Mouse (Mus musculus) liver, embryonic 15.5 days (tissue): ENCODE data around the gene Cib2. TPM values are rescaled to one million over a fixed set of nuclear protein-coding genes. Genes with fewer than 3 reads are reported as not detected.

Experiments used
- ATAC-seq: fragments of 200-750 bp; cut with Nextera tagmentation; 2 replicates; pipeline ENCODE4 v1.8.0; 2017; ENCODE audit warnings: moderate number of reproducible peaks, mild to moderate bottlenecking, moderate library complexity; ENCODE audit not compliant: insufficient read depth
- H3K27ac ChIP-seq: fragments of 300-500 bp; sonication (generic); replicated peaks from 2 replicates; pipeline ENCODE4 v1.5.1; 2015; ENCODE audit warnings: mild to moderate bottlenecking, inconsistent platforms
- H3K27me3 ChIP-seq: fragments of 300-500 bp; sonication (generic); 2 replicates; pipeline ENCODE4 v1.6.1; 2015; ENCODE audit warnings: mild to moderate bottlenecking, inconsistent platforms
- H3K36me3 ChIP-seq: fragments of 300-500 bp; sonication (generic); replicated peaks from 2 replicates; pipeline ENCODE4 v1.6.1; 2015; ENCODE audit warnings: moderate library complexity, mild to moderate bottlenecking, inconsistent platforms
- H3K4me1 ChIP-seq: fragments of 300-500 bp; sonication (generic); replicated peaks from 2 replicates; pipeline ENCODE4 v1.6.1; 2015; ENCODE audit warnings: inconsistent platforms
- H3K4me2 ChIP-seq: fragments of 300-500 bp; sonication (generic); 2 replicates; pipeline ENCODE4 v1.6.1; 2015; ENCODE audit warnings: moderate library complexity, mild to moderate bottlenecking, inconsistent platforms
- H3K4me3 ChIP-seq: fragments of 300-500 bp; sonication (generic); replicated peaks from 2 replicates; pipeline ENCODE4 v1.5.1; 2015; ENCODE audit warnings: mild to moderate bottlenecking, inconsistent platforms
- H3K9ac ChIP-seq: fragments of 300-500 bp; sonication (generic); 2 replicates; pipeline ENCODE4 v1.6.1; 2015; ENCODE audit warnings: moderate library complexity, mild to moderate bottlenecking, inconsistent platforms
- H3K9me3 ChIP-seq: fragments of 300-500 bp; sonication (generic); replicated peaks from 2 replicates; pipeline ENCODE4 v1.6.1; 2016; ENCODE audit warnings: inconsistent platforms
- WGBS: fragments of 180-500 bp; shearing (Covaris S2); methylation state at CpG from one replicate; pipeline ENCODE4 v1.1.7; 2015; ENCODE audit warnings: mixed read lengths; ENCODE audit not compliant: insufficient replicate concordance; 5-methylcytosine and 5-hydroxymethylcytosine counted together
- polyA plus RNA-seq: library from polyadenylated mRNA; unstranded; fragments of >200 nt; fragmentation: Nextera tagmentation; extraction: Ambion mirVana; gene quantifications from 2 replicates; pipeline ENCODE4 v1.2.1, GENCODE M21; 2015

The Cib2 gene
- polyA plus RNA-seq, 1 experiment from 2014 or later: 1.6 TPM

DNA sequence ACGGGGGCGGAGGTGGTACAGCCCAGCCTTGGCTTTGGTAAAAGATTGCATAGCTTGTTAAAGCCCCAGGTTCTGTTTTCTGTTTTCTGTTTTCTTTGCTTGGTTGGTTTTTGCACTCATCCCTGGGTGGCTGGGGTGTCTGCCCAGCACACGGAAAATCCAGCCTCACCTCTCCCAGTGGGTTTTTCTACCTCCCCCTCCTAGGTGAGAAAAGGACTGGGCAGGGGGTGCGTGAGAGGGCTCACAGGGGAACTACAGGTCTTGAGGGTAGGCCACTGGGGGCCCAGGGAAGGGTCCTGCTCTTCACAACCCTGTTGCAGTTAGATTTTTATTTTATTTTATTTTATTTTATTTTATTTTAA lies 15.1 kb downstream of the Cib2 start:
- Histone ChIP-seq H3K27me3 (no peaks in the 10 kb centered on the region), H3K4me2 (no peak overlapping the region), H3K4me1 (no peaks in the 10 kb centered on the region), H3K27ac (no peak overlapping the region), H3K9ac (no peak overlapping the region), H3K9me3 (no peaks in the 10 kb centered on the region), H3K36me3 (no peaks in the 10 kb centered on the region), H3K4me3 (no peak overlapping the region)
- no peak for ATAC-seq
- 68% methylated on average over 4 of the region's 4 CpGs for WGBS

- H3K36me3 ChIP-seq: no peaks in the 10 kb centered on the region
- H3K4me1 ChIP-seq: no peaks in the 10 kb centered on the region
- no peak overlapping the region for H3K27ac ChIP-seq
- no peak overlapping the region for H3K9ac ChIP-seq
- no peaks in the 10 kb centered on the region for H3K27me3 ChIP-seq
- H3K4me2 ChIP-seq: no peak overlapping the region
- ATAC-seq: no peak
- H3K9me3 ChIP-seq: no peaks in the 10 kb centered on the region
- WGBS: 64% methylated on average over 9 of the region's 9 CpGs
- H3K4me3 ChIP-seq: no peak overlapping the region
Measured at GRCm38 (mm10) chr9:54544212-54544953, 15.6 kb downstream of the Cib2 start.

DNA sequence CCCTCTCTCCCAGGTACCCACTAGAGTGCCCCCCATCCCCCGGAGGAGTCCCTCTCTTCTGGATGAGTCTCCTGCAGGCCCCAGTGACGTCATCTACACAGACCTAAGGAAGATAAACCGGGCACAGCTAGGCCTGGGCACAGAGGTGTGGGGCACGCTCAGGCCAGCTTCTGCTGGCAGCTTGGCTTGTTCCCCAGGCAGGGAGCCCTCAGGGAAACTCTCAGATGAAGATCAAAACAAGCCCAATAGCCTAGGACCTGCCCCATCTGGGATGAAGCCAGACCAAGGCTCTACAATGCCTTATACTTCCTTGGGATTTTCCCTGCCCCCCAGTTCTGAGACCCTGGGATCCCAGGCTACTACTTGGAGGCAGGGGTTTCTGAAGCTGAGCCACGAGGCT lies 19.2 kb downstream of the Cib2 start:
- H3K4me2 ChIP-seq: no peak overlapping the region
- no peaks in the 10 kb centered on the region for H3K4me1 ChIP-seq
- no peaks in the 10 kb centered on the region for H3K9me3 ChIP-seq
- ATAC-seq: no peak
- H3K27me3 ChIP-seq: no peaks in the 10 kb centered on the region
- no peak overlapping the region for H3K4me3 ChIP-seq
- H3K27ac ChIP-seq: no peak overlapping the region
- no peaks in the 10 kb centered on the region for H3K36me3 ChIP-seq
- H3K9ac ChIP-seq: no peak overlapping the region
- WGBS: 47% methylated on average over 5 of the region's 5 CpGs

GRCm38 (mm10) chr9:54538684-54539083 lies 21.3 kb downstream of the Cib2 start, which contains the start of gene Sh2d7:
Sh2d7 (plus strand) TSS chr9:54538984.
- 79% methylated on average over 14 of the region's 14 CpGs for WGBS
- no peaks in the 10 kb centered on the region for H3K9me3 ChIP-seq
- ATAC-seq: no peak
- no peak within 1 kb of the TSS for H3K4me3 ChIP-seq
- H3K4me1 ChIP-seq: no peaks in the 10 kb centered on the region
- no peaks in the 10 kb centered on the region for H3K36me3 ChIP-seq
- H3K9ac ChIP-seq: no peak within 1 kb of the TSS
- no peak within 1 kb of the TSS for H3K27ac ChIP-seq
- no peak within 1 kb of the TSS for H3K4me2 ChIP-seq
- H3K27me3 ChIP-seq: peaks cover 5% of the 10 kb centered on the region; the same call in 1 of the 2 replicates

- Histone ChIP-seq H3K27me3 (peaks cover 5% of the 10 kb centered on the region; the same call in 1 of the 2 replicates), H3K9ac (no peak overlapping the region), H3K4me3 (no peak overlapping the region), H3K4me1 (no peaks in the 10 kb centered on the region), H3K27ac (no peak overlapping the region), H3K4me2 (no peak overlapping the region), H3K36me3 (no peaks in the 10 kb centered on the region), H3K9me3 (no peaks in the 10 kb centered on the region)
- ATAC-seq: no peak
- 77% methylated on average over 3 of the region's 3 CpGs for WGBS
Measured at GRCm38 (mm10) chr9:54538244-54538643, 21.8 kb downstream of the Cib2 start.

DNA sequence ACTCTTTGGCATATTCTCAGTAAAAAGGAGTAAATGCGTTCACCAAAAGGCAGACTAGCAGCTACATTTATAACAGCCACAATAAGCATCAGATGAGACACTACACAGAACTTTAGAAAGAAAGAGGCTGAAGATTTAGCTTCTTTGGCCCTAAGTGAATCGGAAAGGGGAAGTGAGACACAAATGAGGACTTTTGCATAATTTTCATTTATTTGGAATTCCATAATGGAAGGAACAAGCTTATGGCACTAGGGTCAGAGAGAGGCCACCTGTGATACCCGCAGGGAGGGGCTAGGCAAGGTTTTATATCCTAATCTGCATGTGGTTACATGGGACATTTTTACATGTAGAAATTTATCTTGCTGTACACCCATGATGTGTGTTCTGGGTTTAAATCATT lies 22.5 kb downstream of the Cib2 start:
- 52% methylated on average over 3 of the region's 3 CpGs for WGBS
- H3K4me1 ChIP-seq: no peaks in the 10 kb centered on the region

GRCm38 (mm10) chr9:54537030-54537429 lies 23.0 kb downstream of the Cib2 start:
- H3K27ac ChIP-seq: no peak overlapping the region
- no peak overlapping the region for H3K9ac ChIP-seq
- H3K36me3 ChIP-seq: no peaks in the 10 kb centered on the region
- 69% methylated on average over 4 of the region's 4 CpGs for WGBS
- H3K4me1 ChIP-seq: no peaks in the 10 kb centered on the region
- no peak overlapping the region for H3K4me3 ChIP-seq
- ATAC-seq: no peak
- no peaks in the 10 kb centered on the region for H3K9me3 ChIP-seq
- peaks cover 5% of the 10 kb centered on the region; the same call in 1 of the 2 replicates for H3K27me3 ChIP-seq
- H3K4me2 ChIP-seq: no peak overlapping the region

More for the DNA sequence above, 22.5 kb downstream of the Cib2 start:
- Histone ChIP-seq H3K36me3 (no peaks in the 10 kb centered on the region), H3K9ac (no peak overlapping the region), H3K27me3 (peaks cover 5% of the 10 kb centered on the region; the same call in 1 of the 2 replicates), H3K27ac (no peak overlapping the region), H3K4me3 (no peak overlapping the region), H3K9me3 (no peaks in the 10 kb centered on the region), H3K4me2 (no peak overlapping the region)
- no peak for ATAC-seq

- H3K4me2 ChIP-seq: no peak overlapping the region
- no peak overlapping the region for H3K9ac ChIP-seq
- no peaks in the 10 kb centered on the region for H3K4me1 ChIP-seq
- H3K27me3 ChIP-seq: peaks cover 5% of the 10 kb centered on the region; the same call in 1 of the 2 replicates
- H3K36me3 ChIP-seq: no peaks in the 10 kb centered on the region
- no peak overlapping the region for H3K27ac ChIP-seq
- whole genome bisulfite sequencing: 74% methylated on average over 7 of the region's 7 CpGs
- H3K4me3 ChIP-seq: no peak overlapping the region
- ATAC-seq: no peak
- H3K9me3 ChIP-seq: no peaks in the 10 kb centered on the region
Measured at GRCm38 (mm10) chr9:54536236-54536635, 23.8 kb downstream of the Cib2 start.

GRCm38 (mm10) chr9:54533975-54534374 lies 26.0 kb downstream of the Cib2 start:
- no peak for ATAC-seq
- WGBS: 52% methylated on average over 5 of the region's 5 CpGs
- Histone ChIP-seq H3K4me1 (no peaks in the 10 kb centered on the region), H3K27ac (no peak overlapping the region), H3K36me3 (no peaks in the 10 kb centered on the region), H3K9me3 (no peaks in the 10 kb centered on the region), H3K27me3 (peaks cover 5% of the 10 kb centered on the region; the same call in 1 of the 2 replicates), H3K4me3 (no peak overlapping the region), H3K4me2 (no peak overlapping the region), H3K9ac (no peak overlapping the region)

GRCm38 (mm10) chr9:54532926-54533325 lies 27.1 kb downstream of the Cib2 start:
- H3K9ac ChIP-seq: no peak overlapping the region
- 76% methylated on average over 2 of the region's 2 CpGs for WGBS
- H3K27me3 ChIP-seq: peaks cover 5% of the 10 kb centered on the region; the same call in 1 of the 2 replicates
- H3K36me3 ChIP-seq: no peaks in the 10 kb centered on the region
- no peak overlapping the region for H3K4me3 ChIP-seq
- ATAC-seq: no peak
- H3K4me2 ChIP-seq: no peak overlapping the region
- no peaks in the 10 kb centered on the region for H3K9me3 ChIP-seq
- H3K27ac ChIP-seq: no peak overlapping the region
- H3K4me1 ChIP-seq: no peaks in the 10 kb centered on the region

GRCm38 (mm10) chr9:54531421-54531820 lies 28.6 kb downstream of the Cib2 start:
- no peak overlapping the region for H3K4me3 ChIP-seq
- H3K9ac ChIP-seq: no peak overlapping the region
- no peaks in the 10 kb centered on the region for H3K4me1 ChIP-seq
- H3K36me3 ChIP-seq: no peaks in the 10 kb centered on the region
- no peak overlapping the region for H3K27ac ChIP-seq
- H3K27me3 ChIP-seq: peaks cover 5% of the 10 kb centered on the region; the same call in 1 of the 2 replicates
- ATAC-seq: no peak
- no peaks in the 10 kb centered on the region for H3K9me3 ChIP-seq
- H3K4me2 ChIP-seq: no peak overlapping the region

DNA sequence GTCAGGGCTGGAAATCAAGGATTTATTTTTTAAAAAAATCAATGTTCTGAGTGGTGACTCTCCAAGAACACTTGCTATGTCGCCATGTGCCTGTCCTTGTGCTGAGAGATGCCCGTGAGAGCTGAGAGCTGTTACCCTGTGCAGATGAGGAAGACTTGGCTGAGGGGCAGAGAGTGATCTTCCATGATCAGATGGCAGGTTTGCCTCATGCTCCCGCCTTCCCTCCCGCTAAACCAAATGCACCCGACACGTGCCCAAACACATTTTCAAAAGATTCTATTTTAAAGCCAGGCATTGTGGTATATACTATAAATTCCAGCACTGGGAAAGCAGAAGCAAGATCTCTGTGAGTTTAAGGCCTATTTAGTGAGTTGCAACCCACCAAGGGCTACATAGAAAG lies 29.2 kb downstream of the Cib2 start:
- 58% methylated on average over 6 of the region's 6 CpGs for WGBS
- Histone ChIP-seq H3K9ac (no peak overlapping the region), H3K4me2 (no peak overlapping the region), H3K27ac (no peak overlapping the region), H3K27me3 (peaks cover 5% of the 10 kb centered on the region; the same call in 1 of the 2 replicates), H3K4me3 (no peak overlapping the region), H3K36me3 (no peaks in the 10 kb centered on the region), H3K4me1 (no peaks in the 10 kb centered on the region), H3K9me3 (no peaks in the 10 kb centered on the region)
- ATAC-seq: no peak
